Mouse (Mus musculus) embryonic fibroblast, embryonic 13.5 days (primary cell): ENCODE data around the gene Cpne5. TPM values are rescaled to one million over a fixed set of nuclear protein-coding genes. Genes with fewer than 3 reads are reported as not detected.

Experiments used
- H3K27ac ChIP-seq: 2 replicates; pipeline ENCODE4 v1.5.1; 2012; ENCODE audit warnings: low read length, control low read depth, inconsistent platforms; ENCODE audit not compliant: insufficient read depth
- H3K4me1 ChIP-seq: 2 replicates; pipeline ENCODE4 v1.6.1; 2011; ENCODE audit warnings: low read length; ENCODE audit not compliant: control insufficient read depth, insufficient read depth
- H3K4me3 ChIP-seq: 2 replicates; pipeline ENCODE4 v1.5.1; 2011; ENCODE audit warnings: mild to moderate bottlenecking, control low read depth, low read length; ENCODE audit not compliant: insufficient read depth
- CTCF ChIP-seq: IDR thresholded peaks from 2 replicates; pipeline ENCODE4 v1.5.1; 2011; ENCODE audit warnings: mild to moderate bottlenecking, control low read depth, low read length, moderate library complexity, borderline replicate concordance; ENCODE audit not compliant: insufficient read depth
- POLR2A ChIP-seq: IDR thresholded peaks from 2 replicates; pipeline ENCODE4 v1.6.1; 2011; ENCODE audit warnings: low read depth, mild to moderate bottlenecking, control low read depth, low read length, moderate library complexity
- polyA plus RNA-seq: library from polyadenylated mRNA; stranded (reverse); fragments of >200 nt; gene quantifications from 2 replicates; pipeline ENCODE4 v1.2.4, GENCODE M21; 2011; ENCODE audit warnings: low read depth; ENCODE audit not compliant: missing spikeins, insufficient read length

Cpne5 gene
- polyA plus RNA-seq, 1 experiment, result not detected

DNA sequence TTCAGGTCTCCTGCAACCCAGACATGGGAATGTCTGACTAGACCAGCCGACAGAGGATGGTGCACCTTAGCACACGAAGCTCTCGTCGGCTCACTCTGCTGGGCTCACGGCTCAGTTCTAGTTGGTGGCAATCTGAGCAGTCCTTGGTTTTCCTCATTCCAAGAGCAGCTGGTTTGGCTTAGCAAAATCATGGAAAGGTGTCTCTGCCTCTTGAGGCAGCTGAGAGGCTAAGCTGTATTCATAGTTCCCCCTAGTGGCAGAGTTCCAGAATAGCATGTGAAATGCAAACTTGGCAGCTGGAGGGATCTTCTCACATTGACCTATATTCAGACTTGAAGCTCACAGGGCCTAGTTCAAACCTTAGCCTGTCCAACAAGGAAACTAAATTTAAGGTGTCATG lies 8.6 kb upstream of the Cpne5 start:
- H3K4me1 ChIP-seq, result peaks cover 2% of the 10 kb centered on the region; the same call in 1 of the 2 replicates

DNA sequence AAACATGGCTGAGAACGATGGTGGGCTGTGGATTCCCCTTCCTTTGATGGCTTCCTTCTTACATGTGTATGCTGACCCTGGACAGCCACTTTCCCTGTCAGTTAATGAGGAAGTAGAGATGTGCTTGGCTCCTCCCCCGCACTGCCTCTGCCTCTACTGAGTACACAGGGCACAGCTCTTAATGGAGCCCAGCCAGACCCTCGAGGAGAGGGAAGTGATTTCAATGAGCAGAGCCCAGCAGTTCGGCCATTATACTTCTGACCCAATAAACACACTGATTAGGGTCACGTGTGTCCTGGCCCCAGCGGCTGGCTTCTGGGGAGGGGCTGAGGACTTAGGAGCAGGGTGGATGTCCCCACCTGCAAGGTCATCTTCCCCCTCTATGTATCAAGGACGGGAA lies 7.8 kb upstream of the Cpne5 start:
- no peak for TF ChIP-seq POLR2A
- no peak for TF ChIP-seq CTCF
- Histone ChIP-seq H3K27ac (no peak overlapping the region), H3K4me1 (peaks cover 2% of the 10 kb centered on the region; the same call in 1 of the 2 replicates), H3K4me3 (no peak overlapping the region)

More for the DNA sequence above, 8.6 kb upstream of the Cpne5 start:
- TF ChIP-seq POLR2A (no peak), CTCF (no peak)
- Histone ChIP-seq H3K4me3 (no peak overlapping the region), H3K27ac (no peak overlapping the region)

DNA sequence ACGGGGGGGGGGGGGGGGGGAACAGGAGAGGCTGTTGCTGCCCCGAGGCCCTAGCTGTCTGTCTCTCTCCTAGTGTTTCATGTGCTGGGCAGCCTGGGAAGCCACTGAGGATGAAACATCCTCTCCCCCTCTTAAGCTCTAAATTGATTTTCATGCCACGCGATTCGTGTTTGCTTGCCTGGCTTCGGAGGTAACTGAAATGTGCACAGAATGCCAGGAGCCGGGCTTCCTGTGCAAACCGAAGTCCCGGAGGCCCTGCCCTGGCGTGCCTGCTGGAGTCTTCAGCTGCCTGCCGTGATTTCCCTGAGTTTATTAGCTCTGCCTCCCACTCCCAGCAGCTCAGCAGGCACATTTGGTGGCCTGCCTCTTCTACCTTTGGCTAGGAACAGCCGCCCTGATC lies 6.9 kb upstream of the Cpne5 start:
- no peak overlapping the region for H3K27ac ChIP-seq
- peaks cover 2% of the 10 kb centered on the region; the same call in 1 of the 2 replicates for H3K4me1 ChIP-seq
- no peak overlapping the region for H3K4me3 ChIP-seq
- TF ChIP-seq POLR2A (no peak), CTCF (no peak)

DNA sequence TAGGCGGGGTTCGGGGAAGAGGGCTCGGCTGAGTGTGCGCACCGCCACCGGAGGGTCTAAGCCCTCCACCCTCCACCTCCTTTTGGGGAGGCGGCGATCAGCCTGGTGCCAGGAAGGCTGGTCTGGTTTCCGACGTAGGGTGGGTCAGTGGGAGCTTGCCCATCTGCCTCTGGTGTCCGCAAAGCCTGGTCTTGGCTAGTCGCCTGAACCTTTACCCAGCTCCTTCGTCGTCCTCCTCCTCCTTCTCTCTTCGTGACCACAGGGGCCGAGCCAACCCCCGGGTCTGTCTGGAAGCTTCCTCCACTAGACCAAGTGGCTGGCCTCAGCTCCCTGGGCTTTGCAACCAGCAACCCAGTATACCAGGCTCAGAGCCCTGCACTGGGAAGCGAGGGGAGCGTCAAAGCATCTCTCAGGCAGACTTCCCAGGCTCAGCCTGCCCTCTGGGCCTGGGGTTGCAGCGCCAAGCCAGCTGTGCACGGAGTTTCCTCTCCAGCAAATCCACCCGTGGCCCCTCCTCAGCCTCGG lies 516 bp upstream of the Cpne5 start:
- TF ChIP-seq CTCF (no peak), POLR2A (no peak)
- Histone ChIP-seq H3K4me3 (no peak overlapping the region), H3K4me1 (no peaks in the 10 kb centered on the region), H3K27ac (no peak overlapping the region)

DNA sequence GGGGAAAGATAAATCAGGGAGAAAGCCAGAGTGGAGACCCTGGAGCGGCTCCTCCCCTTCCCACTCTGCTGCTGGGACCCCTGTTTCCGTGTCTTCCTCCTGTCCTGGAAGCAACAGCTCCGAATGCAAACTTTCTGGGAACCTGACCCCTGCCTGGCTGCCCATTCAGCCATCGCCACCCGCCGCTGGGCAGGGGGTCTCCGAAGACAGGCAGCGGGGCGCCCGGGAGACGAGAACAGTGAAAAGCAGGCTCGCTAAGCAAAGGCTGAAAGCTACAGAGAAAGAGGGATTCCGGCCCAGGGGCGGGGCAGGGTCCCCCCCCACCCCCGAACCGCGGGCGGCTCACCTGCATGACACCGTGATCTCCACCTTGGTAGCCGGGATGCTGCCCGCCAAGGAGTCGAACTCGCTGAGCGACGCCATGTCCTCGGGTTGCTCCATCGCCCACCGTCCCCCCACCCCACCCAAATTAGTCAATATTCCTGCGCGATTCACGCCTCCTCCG lies 648 bp downstream of the Cpne5 start:
- TF ChIP-seq CTCF (no peak), POLR2A (no peak)
- H3K4me1 ChIP-seq, result no peaks in the 10 kb centered on the region
- H3K4me3 ChIP-seq, result peak overlapping the region; percentile 27
- no peak overlapping the region for H3K27ac ChIP-seq

DNA sequence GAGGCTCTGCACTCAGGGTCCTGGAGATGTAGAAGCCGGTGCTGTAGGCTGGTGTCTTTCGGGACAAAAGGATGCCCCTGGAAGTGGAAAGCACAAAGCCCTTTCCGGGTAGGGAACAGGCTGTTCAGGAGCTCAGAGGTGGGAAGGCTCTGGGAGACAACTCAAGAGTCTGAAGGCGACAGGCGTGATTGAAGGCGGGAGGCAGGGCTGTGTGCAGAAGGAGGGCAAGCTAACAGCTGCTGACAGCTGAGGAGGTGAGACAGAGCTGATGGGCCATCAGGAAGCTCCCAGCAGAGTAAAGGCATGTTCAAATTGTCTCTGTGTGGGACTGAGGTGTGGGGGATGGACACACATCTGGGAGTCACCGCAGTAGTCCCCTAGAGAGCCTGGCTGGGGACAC lies 1.9 kb downstream of the Cpne5 start:
- no peak for TF ChIP-seq POLR2A
- TF ChIP-seq CTCF, result no peak

DNA sequence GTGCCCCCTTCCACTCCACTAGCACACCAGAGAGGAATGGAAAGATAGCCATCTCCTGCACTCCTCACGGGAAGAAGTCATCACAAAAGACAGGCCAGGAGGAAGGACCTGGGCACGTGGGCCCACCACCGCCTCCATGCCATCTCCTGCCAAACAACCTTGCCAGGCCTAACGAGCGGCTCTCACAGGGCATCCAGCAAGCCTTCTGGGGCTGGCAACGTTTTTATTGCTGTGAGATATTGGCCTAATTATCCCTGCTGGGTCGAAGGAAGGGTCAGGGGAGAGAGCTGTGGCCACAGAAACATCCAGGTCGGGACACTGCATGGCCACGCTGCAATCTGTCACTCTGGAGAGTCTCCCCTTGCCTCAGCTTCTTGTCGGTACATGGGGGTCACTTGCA lies 6.9 kb downstream of the Cpne5 start:
- no peak overlapping the region for H3K27ac ChIP-seq
- H3K4me3 ChIP-seq, result no peak overlapping the region
- TF ChIP-seq CTCF, result no peak
- TF ChIP-seq POLR2A, result no peak
- no peaks in the 10 kb centered on the region for H3K4me1 ChIP-seq

More for the DNA sequence above, 1.9 kb downstream of the Cpne5 start:
- Histone ChIP-seq H3K4me3 (no peak overlapping the region), H3K27ac (no peak overlapping the region), H3K4me1 (no peaks in the 10 kb centered on the region)

DNA sequence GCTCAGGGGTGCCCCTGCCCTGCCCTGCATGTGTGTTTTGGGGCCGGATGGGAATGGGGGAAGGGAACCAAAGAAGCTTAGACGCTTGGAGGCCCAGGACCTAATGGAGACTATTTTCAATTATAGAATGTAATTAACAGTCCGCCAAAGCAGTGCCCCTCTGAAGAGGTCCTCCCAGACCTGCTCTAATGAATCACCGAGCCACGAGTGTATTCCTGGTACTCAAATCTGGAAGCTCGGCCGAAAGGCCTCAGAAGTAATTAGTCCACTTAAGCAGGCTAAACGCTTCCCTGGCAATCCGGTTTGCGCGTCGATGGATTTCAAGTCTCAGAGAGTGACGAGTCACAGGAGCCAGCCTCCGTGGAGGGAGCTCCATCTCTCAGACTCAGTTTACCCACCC lies 17.3 kb downstream of the Cpne5 start:
- no peak for TF ChIP-seq POLR2A
- no peak for TF ChIP-seq CTCF
- Histone ChIP-seq H3K4me3 (no peak overlapping the region), H3K4me1 (no peaks in the 10 kb centered on the region), H3K27ac (no peak overlapping the region)

DNA sequence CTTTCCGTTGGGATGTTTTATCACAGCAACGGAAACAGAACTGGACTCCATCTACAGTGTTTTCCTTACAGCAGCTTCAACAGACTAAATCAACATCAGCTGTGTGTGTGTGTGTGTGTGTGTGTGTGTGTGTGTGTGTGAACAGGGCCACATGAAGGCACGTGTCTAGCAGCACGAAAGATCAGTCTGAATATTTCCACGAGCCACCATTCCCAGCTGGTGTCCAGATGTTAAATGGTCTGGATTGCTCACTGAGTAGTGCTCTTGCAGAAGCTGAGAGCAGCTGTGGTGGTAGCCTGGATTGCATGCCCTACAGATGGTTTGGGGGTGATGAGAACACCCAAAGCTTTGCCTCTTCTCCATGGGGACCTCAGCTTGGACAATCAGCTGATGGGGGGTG lies 19.9 kb downstream of the Cpne5 start:
- H3K4me1 ChIP-seq, result no peaks in the 10 kb centered on the region
- H3K4me3 ChIP-seq, result no peak overlapping the region
- no peak for TF ChIP-seq POLR2A
- no peak for TF ChIP-seq CTCF
- no peak overlapping the region for H3K27ac ChIP-seq

DNA sequence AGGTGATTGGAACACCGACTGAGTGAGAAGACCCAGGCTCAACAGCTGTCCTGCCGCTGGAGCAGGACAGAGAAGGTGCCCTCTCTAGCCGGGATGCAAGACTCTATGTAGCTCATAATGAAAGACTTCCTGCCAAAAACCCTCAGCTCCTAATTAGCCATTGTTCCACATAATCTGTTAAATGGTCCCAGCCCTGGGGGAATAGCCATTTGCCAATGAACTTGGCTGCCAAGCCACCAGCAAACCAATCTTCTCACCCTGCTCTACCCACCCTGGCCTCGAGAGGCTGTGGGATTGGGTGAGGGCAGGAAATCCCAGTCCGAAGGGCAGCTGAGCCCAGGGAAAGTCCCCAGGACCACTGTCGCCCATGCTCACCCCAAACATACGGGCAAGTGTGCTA lies 21.9 kb downstream of the Cpne5 start:
- Histone ChIP-seq H3K4me3 (no peak overlapping the region), H3K27ac (no peak overlapping the region), H3K4me1 (no peaks in the 10 kb centered on the region)
- TF ChIP-seq POLR2A (no peak), CTCF (no peak)
